Mouse (Mus musculus) E14TG2a.4 (cell line): ENCODE results near the gene Ube2j2.

Experiments used
- CTCF ChIP-seq: conservative IDR thresholded peaks from 2 replicates; pipeline ENCODE4 v1.5.1; 2014; ENCODE audit warnings: low read length
- NANOG ChIP-seq: IDR thresholded peaks from 2 replicates; pipeline ENCODE4 v1.6.1; 2014; ENCODE audit warnings: borderline replicate concordance, low read length, mixed read lengths

- TF ChIP-seq CTCF (no peak), NANOG (no peak)
These were observed 60.5 kb downstream of the Ube2j2 start for GRCm38 (mm10) chr4:156004109-156004508.
